8 mouse cellular contexts compared by ENCODE assay signal in genomic region chr8:120486477-120487376, GRCm38 (mm10).
A peak's percentile ranks its signal among the peaks of the same experiment; 100 is the strongest.
DNase-seq lines count a peak whose midpoint lies in the region; ATAC-seq lines count a peak whose summit lies in the region.

No protein-coding gene starts in this region.

- H3K9ac ChIP-seq in forebrain, embryonic 12.5 days: peak overlapping the region; percentile 97
- H3K9ac ChIP-seq in hindbrain, embryonic 13.5 days: peak overlapping the region; percentile 98

- peak overlapping the region; percentile 96 for H3K4me2 ChIP-seq in forebrain, embryonic 12.5 days
- H3K4me2 ChIP-seq in hindbrain, embryonic 13.5 days: peak overlapping the region; percentile 94

- ATAC-seq in forebrain, embryonic 12.5 days (ENCODE audit: low FRiP score): peak; percentile 36
- ATAC-seq in hindbrain, embryonic 13.5 days (ENCODE audit: low FRiP score): peak; percentile 21; the same call in 1 of the 2 replicates
- ATAC-seq in megakaryocyte, adult 5-6 weeks (ENCODE audit: poor library complexity, severe bottlenecking): peak; percentile 53

- H3K27ac ChIP-seq in forebrain, embryonic 12.5 days: peak overlapping the region; percentile 100
- peak overlapping the region; percentile 100 for H3K27ac ChIP-seq in hindbrain, embryonic 13.5 days

- under 1% methylated on average over 49 of the region's 50 CpGs for WGBS in forebrain, embryonic 12.5 days
- WGBS in hindbrain, embryonic 13.5 days: under 1% methylated on average over 49 of the region's 50 CpGs

- intact Hi-C loops in left cerebral cortex, postnatal 14 days (cut with DNase I): loop anchor here (5.0 kb wide), 3 partner anchors 74 to 194 kb away; no protein-coding TSS in a partner anchor

- H3K36me3 ChIP-seq in forebrain, embryonic 12.5 days (replicated peaks): no peaks in the 10 kb centered on the region
- H3K36me3 ChIP-seq in hindbrain, embryonic 13.5 days: no peaks in the 10 kb centered on the region

- H3K4me3 ChIP-seq in forebrain, embryonic 12.5 days (replicated peaks): peak overlapping the region; percentile 82
- H3K4me3 ChIP-seq in hindbrain, embryonic 13.5 days: peak overlapping the region; percentile 91

- H3K27me3 ChIP-seq in forebrain, embryonic 12.5 days: peaks cover 14% of the 10 kb centered on the region
- H3K27me3 ChIP-seq in hindbrain, embryonic 13.5 days: no peaks in the 10 kb centered on the region

- peaks cover 64% of the 10 kb centered on the region for H3K4me1 ChIP-seq in forebrain, embryonic 12.5 days
- H3K4me1 ChIP-seq in hindbrain, embryonic 13.5 days (replicated peaks): peaks cover 67% of the 10 kb centered on the region

- H3K9me3 ChIP-seq in forebrain, embryonic 12.5 days: no peaks in the 10 kb centered on the region
- no peaks in the 10 kb centered on the region for H3K9me3 ChIP-seq in hindbrain, embryonic 13.5 days

- DNase-seq in adrenal gland, postnatal 14 days: peak; percentile 70
- no peak for DNase-seq in adrenal gland, adult 8-10 months
- peak; percentile 87 for DNase-seq in c-Kit-positive CD71-positive TER-119-positive erythroid progenitor cells, embryonic 14.5 days (ENCODE audit: low spot score)
- peak; percentile 59 to 65 for DNase-seq in left cerebral cortex, postnatal 14 days (ENCODE audit: low spot score in 2 of 2)
- peak; percentile 71 for DNase-seq in right cerebral cortex, postnatal 25 days
